Mouse (Mus musculus): ENCODE results near the gene Sh3bgrl2.

DNA sequence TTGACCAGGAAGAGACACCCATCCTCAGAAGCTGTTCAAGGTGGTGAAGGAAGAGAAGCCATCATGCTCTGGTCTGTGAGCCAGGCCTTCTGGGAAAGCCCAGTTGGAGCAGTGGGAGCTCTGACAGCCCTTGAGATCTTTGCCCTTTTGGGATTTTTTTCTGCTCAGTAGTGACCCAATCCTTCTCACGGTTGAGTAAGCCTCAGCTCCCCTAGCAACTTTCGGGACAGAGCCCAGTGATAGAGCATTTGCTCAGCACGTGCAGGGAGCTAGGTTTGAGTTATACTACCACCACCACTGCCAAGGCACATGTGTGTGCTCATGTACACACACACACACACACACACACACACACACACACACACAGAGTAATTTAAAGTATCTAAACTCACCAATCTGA is 131.5 kb downstream of the Sh3bgrl2 start:
- TF ChIP-seq CTCF (IDR thresholded peaks at IDR 0.05; ENCODE audit: low read depth, low read length) (no peak), POLR2A (IDR thresholded peaks at IDR 0.05; ENCODE audit: insufficient read depth, low read length) (no peak)

Measured in ES-Bruce4 (cell line).